In genomic region chr2:174428996-174429591, GRCm38 (mm10) we compare ENCODE assay signal across 21 mouse cellular contexts. TPM values are rescaled to one million over a fixed set of nuclear protein-coding genes. Genes with fewer than 3 reads are reported as not detected.
A peak's percentile ranks its signal among the peaks of the same experiment; 100 is the strongest.
DNase-seq lines count a peak whose midpoint lies in the region; ATAC-seq and TF ChIP-seq lines count a peak whose summit lies in the region.
"Had no signal": no experiment of that assay in that cellular context is flagged by ENCODE, and none has a peak within 500 bp of the region (broad histone marks: within the 10 kb centered on the region; RNA-seq: fewer than 3 reads in every experiment).

No protein-coding gene starts in this region.

- WGBS in forebrain, embryonic 16.5 days, result 29% methylated on average over 10 of the region's 10 CpGs
- 74% methylated on average over 10 of the region's 10 CpGs for WGBS in midbrain, embryonic 13.5 days

- H3K9me3 ChIP-seq in forebrain, embryonic 16.5 days (ENCODE audit: control insufficient read depth, low read length), result no peaks in the 10 kb centered on the region
- no peaks in the 10 kb centered on the region for H3K9me3 ChIP-seq in midbrain, embryonic 13.5 days
- H3K9me3 ChIP-seq: embryonic facial prominence, embryonic 15.5 days; heart, embryonic 10.5 days; liver, embryonic 12.5 days; lung, embryonic 15.5 days; stomach, embryonic 15.5 days had no signal

- peak; percentile 4 to 10 for DNase-seq in lung, postnatal 4 days
- DNase-seq in lung, postnatal 25 days (ENCODE audit: low spot score), result no peak
- DNase-seq in brain, embryonic 14.5 days (ENCODE audit: low read depth), result peak; percentile 83
- DNase-seq in cerebellum, adult 9-10 months, result no peak
- DNase-seq in urinary bladder, postnatal 25 days (ENCODE audit: low spot score), result no peak
- DNase-seq in gastrocnemius, postnatal 25 days, result no peak
- DNase-seq: cerebellum, adult 11-12 months; gastrocnemius, postnatal 14 days; kidney, postnatal 25 days; left cerebral cortex, postnatal 4 days; thymus, postnatal 25 days had no signal

- no peak overlapping the region for H3K27ac ChIP-seq in forebrain, embryonic 16.5 days (ENCODE audit: low read length)
- no peak overlapping the region for H3K27ac ChIP-seq in midbrain, embryonic 13.5 days
- H3K27ac ChIP-seq: embryonic facial prominence, embryonic 15.5 days; heart, embryonic 10.5 days; liver, embryonic 12.5 days; lung, embryonic 15.5 days; stomach, embryonic 15.5 days had no signal

- peak; percentile 61 for ATAC-seq in forebrain, embryonic 16.5 days
- peak; percentile 72 for ATAC-seq in midbrain, embryonic 13.5 days
- ATAC-seq: intestine, postnatal 0 days; liver, embryonic 12.5 days; Patski had no signal

- H3K27me3 ChIP-seq in forebrain, embryonic 16.5 days (replicated peaks; ENCODE audit: control insufficient read depth, insufficient read depth, low read length), result no peaks in the 10 kb centered on the region
- no peaks in the 10 kb centered on the region for H3K27me3 ChIP-seq in midbrain, embryonic 13.5 days
- H3K27me3 ChIP-seq: embryonic facial prominence, embryonic 15.5 days; liver, embryonic 12.5 days; lung, embryonic 15.5 days; Patski; stomach, embryonic 15.5 days had no signal

- no peak overlapping the region for H3K4me2 ChIP-seq in forebrain, embryonic 16.5 days (ENCODE audit: low read length)
- H3K4me2 ChIP-seq in midbrain, embryonic 13.5 days (replicated peaks), result no peak overlapping the region
- H3K4me2 ChIP-seq: embryonic facial prominence, embryonic 15.5 days; liver, embryonic 12.5 days; lung, embryonic 15.5 days; stomach, embryonic 15.5 days had no signal

- no peak overlapping the region for H3K9ac ChIP-seq in forebrain, embryonic 16.5 days (replicated peaks; ENCODE audit: low read depth, low read length)
- H3K9ac ChIP-seq in midbrain, embryonic 13.5 days (replicated peaks), result no peak overlapping the region
- H3K9ac ChIP-seq: embryonic facial prominence, embryonic 15.5 days; liver, embryonic 12.5 days; lung, embryonic 15.5 days; stomach, embryonic 15.5 days had no signal

- no peak for TF ChIP-seq CTCF in brain, embryonic 14.5 days (IDR thresholded peaks at IDR 0.05; ENCODE audit: borderline replicate concordance, extremely low read depth, insufficient read depth, insufficient read length)

- H3K4me3 ChIP-seq in forebrain, embryonic 16.5 days (replicated peaks; ENCODE audit: low read length), result no peak overlapping the region
- H3K4me3 ChIP-seq in midbrain, embryonic 13.5 days (replicated peaks), result no peak overlapping the region
- H3K4me3 ChIP-seq: embryonic facial prominence, embryonic 15.5 days; heart, embryonic 10.5 days; liver, embryonic 12.5 days; lung, embryonic 15.5 days; stomach, embryonic 15.5 days had no signal

- TF ChIP-seq POLR2A in brain, embryonic 14.5 days (IDR thresholded peaks at IDR 0.05; ENCODE audit: borderline replicate concordance, extremely low read depth, insufficient read depth, insufficient read length, poor library complexity, severe bottlenecking), result no peak

- H3K4me1 ChIP-seq in forebrain, embryonic 16.5 days (replicated peaks; ENCODE audit: control insufficient read depth, insufficient read depth, low read length), result no peaks in the 10 kb centered on the region
- peaks cover 3% of the 10 kb centered on the region; the same call in 1 of the 2 replicates for H3K4me1 ChIP-seq in midbrain, embryonic 13.5 days (replicated peaks)
- H3K4me1 ChIP-seq: embryonic facial prominence, embryonic 15.5 days; heart, embryonic 10.5 days; liver, embryonic 12.5 days; lung, embryonic 15.5 days; stomach, embryonic 15.5 days had no signal

- peaks cover 21% of the 10 kb centered on the region for H3K36me3 ChIP-seq in forebrain, embryonic 16.5 days (ENCODE audit: control insufficient read depth, insufficient read depth)
- H3K36me3 ChIP-seq in midbrain, embryonic 13.5 days, result peaks cover 53% of the 10 kb centered on the region

RNA-seq across cellular contexts. Expression of gene Ctsz, which starts 9.7 kb away (rescaled TPM):
- 62.0 and 69.4 TPM in 2 replicates for polyA plus RNA-seq in brain, embryonic 14.5 days (2012; rRNA removed)
- polyA plus RNA-seq in forebrain, embryonic 16.5 days (2015; fragmentation: Nextera tagmentation; extraction: Ambion mirVana), result 81.2 and 84.9 TPM in 2 replicates
- 66.1 and 74.5 TPM in 2 replicates for polyA plus RNA-seq in midbrain, embryonic 13.5 days (2015; fragmentation: Nextera tagmentation; extraction: Ambion mirVana)
- total RNA-seq in gastrocnemius, postnatal 25 days (2021), result 10 to 100 TPM; 21.2 to 37.0 TPM

RNA-seq across cellular contexts. Expression of gene Nelfcd, which starts 13.5 kb away (rescaled TPM):
- 98.6 and 115 TPM in 2 replicates for polyA plus RNA-seq in brain, embryonic 14.5 days (2012; rRNA removed)
- polyA plus RNA-seq in forebrain, embryonic 16.5 days (2015; fragmentation: Nextera tagmentation; extraction: Ambion mirVana), result 106 and 109 TPM in 2 replicates
- 123 and 136 TPM in 2 replicates for polyA plus RNA-seq in midbrain, embryonic 13.5 days (2015; fragmentation: Nextera tagmentation; extraction: Ambion mirVana)
- total RNA-seq in gastrocnemius, postnatal 25 days (2021), result 10 to 100 TPM; 19.3 to 21.8 TPM

RNA-seq across cellular contexts. Expression of gene Tubb1, which starts 21.4 kb away (rescaled TPM):
- polyA plus RNA-seq in brain, embryonic 14.5 days (2012; rRNA removed), result 0.98 and 1.5 TPM in 2 replicates
- polyA plus RNA-seq in forebrain, embryonic 16.5 days (2015; fragmentation: Nextera tagmentation; extraction: Ambion mirVana), result 0.24 and 0.63 TPM in 2 replicates
- polyA plus RNA-seq in midbrain, embryonic 13.5 days (2015; fragmentation: Nextera tagmentation; extraction: Ambion mirVana), result 0.98 and 1.5 TPM in 2 replicates
- total RNA-seq in gastrocnemius, postnatal 25 days (2021), result under 1 TPM; 0.20 to 0.32 TPM
- total RNA-seq: layer of hippocampus, postnatal 14 days; left cerebral cortex, postnatal 4 days had no signal
- polyA plus RNA-seq: intestine, postnatal 0 days; Patski had no signal

RNA-seq across cellular contexts. Expression of gene Atp5e, which starts 34.8 kb away (rescaled TPM):
- polyA plus RNA-seq in brain, embryonic 14.5 days (2012; rRNA removed), result 387 and 406 TPM in 2 replicates
- polyA plus RNA-seq in forebrain, embryonic 16.5 days (2015; fragmentation: Nextera tagmentation; extraction: Ambion mirVana), result 529 and 555 TPM in 2 replicates
- polyA plus RNA-seq in midbrain, embryonic 13.5 days (2015; fragmentation: Nextera tagmentation; extraction: Ambion mirVana), result 768 and 784 TPM in 2 replicates
- total RNA-seq in gastrocnemius, postnatal 25 days (2021), result 1,000 to 10,000 TPM; 1,235 to 1,264 TPM

RNA-seq across cellular contexts. Expression of gene Prelid3b, which starts 43.8 kb away (rescaled TPM):
- polyA plus RNA-seq in brain, embryonic 14.5 days (2012; rRNA removed), result 83.6 and 90.5 TPM in 2 replicates
- polyA plus RNA-seq in forebrain, embryonic 16.5 days (2015; fragmentation: Nextera tagmentation; extraction: Ambion mirVana), result 120 and 121 TPM in 2 replicates
- polyA plus RNA-seq in midbrain, embryonic 13.5 days (2015; fragmentation: Nextera tagmentation; extraction: Ambion mirVana), result 108 and 115 TPM in 2 replicates
- 10 to 100 TPM; 51.4 to 52.9 TPM for total RNA-seq in gastrocnemius, postnatal 25 days (2021)

Comparison
In these comparisons a context has a peak if more than half of its experiments do, and no peak if none do; other contexts are left out.
1. DNase-seq: peak in lung, postnatal 4 days (2 of 2) and brain, embryonic 14.5 days (single experiment); none in lung, postnatal 25 days (single experiment), cerebellum, adult 9-10 months (single experiment), urinary bladder, postnatal 25 days (single experiment) and gastrocnemius, postnatal 25 days (single experiment).